Mouse (Mus musculus) heart, adult 2 months (tissue): Measurements from ENCODE around the gene Fxyd7.

ENCODE experiments used
- CTCF ChIP-seq: fragments of 200-600 bp; IDR thresholded peaks from 2 replicates; pipeline ENCODE4 v1.8.1; 2022; ENCODE audit warnings: antibody characterized with exemption, mild to moderate bottlenecking, moderate library complexity
- EP300 ChIP-seq: fragments of 200-500 bp; IDR thresholded peaks from 2 replicates; pipeline ENCODE4 v1.6.1; 2011; ENCODE audit warnings: low read depth, low read length, control low read depth; ENCODE audit not compliant: insufficient read depth
- POLR2A ChIP-seq: fragments of 200-500 bp; IDR thresholded peaks from 2 replicates; pipeline ENCODE4 v1.6.1; 2011; ENCODE audit warnings: mild to moderate bottlenecking, low read depth, low read length, control low read depth; ENCODE audit not compliant: insufficient read depth

DNA sequence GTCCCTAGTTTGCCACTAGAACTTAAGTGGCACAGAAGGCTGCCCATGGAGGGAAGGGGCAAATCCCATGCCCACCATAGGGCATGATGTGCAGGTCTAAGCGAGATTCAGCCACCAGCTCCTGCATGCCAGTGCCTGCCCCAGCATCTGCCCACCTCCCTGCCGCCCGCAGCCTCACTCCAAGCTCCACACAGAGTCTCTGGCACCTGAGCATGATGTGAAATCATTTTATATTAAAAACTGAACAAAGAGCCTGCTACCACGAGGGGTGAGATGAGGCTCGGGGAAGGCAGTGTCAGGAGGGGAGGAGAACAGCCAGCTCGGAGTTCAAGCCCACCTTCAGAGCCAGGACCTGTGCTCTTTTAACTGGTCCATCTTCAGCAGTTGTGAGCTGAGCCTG lies 19.1 kb upstream of the Fxyd7 start:
- no peak for TF ChIP-seq CTCF
- no peak for TF ChIP-seq POLR2A
- TF ChIP-seq EP300 = no peak
